Mouse (Mus musculus): Measurements from ENCODE around the gene Dlgap1. TPM values are rescaled to one million over a fixed set of nuclear protein-coding genes. Genes with fewer than 3 reads are reported as not detected.

Dlgap1 gene
- polyA plus RNA-seq, 1 experiment from 2014 or later, result 0.52 TPM

- Histone ChIP-seq H3K4me3 (no peak overlapping the region), H3K27me3 (replicated peaks) (no peaks in the 10 kb centered on the region), H3K9ac (no peak overlapping the region), H3K4me2 (no peak overlapping the region), H3K36me3 (no peaks in the 10 kb centered on the region), H3K9me3 (replicated peaks) (no peaks in the 10 kb centered on the region), H3K27ac (ENCODE audit: poor library complexity, severe bottlenecking) (no peak overlapping the region), H3K4me1 (replicated peaks) (no peaks in the 10 kb centered on the region)
- WGBS, result 61% methylated on average over 7 of the region's 7 CpGs
- ATAC-seq (ENCODE audit: insufficient number of reproducible peaks, low FRiP score), result no peak
Observed at GRCm38 (mm10) chr17:70016511-70016910, 47.6 kb downstream of the Dlgap1 start.

GRCm38 (mm10) chr17:70020376-70020775, 51.5 kb downstream of the Dlgap1 start:
- WGBS, result 65% methylated on average over 4 of the region's 4 CpGs
- Histone ChIP-seq H3K4me1 (replicated peaks) (no peaks in the 10 kb centered on the region), H3K27ac (ENCODE audit: poor library complexity, severe bottlenecking) (no peak overlapping the region), H3K9me3 (replicated peaks) (no peaks in the 10 kb centered on the region), H3K36me3 (no peaks in the 10 kb centered on the region), H3K4me3 (no peak overlapping the region), H3K4me2 (no peak overlapping the region), H3K9ac (no peak overlapping the region), H3K27me3 (replicated peaks) (no peaks in the 10 kb centered on the region)
- ATAC-seq (ENCODE audit: insufficient number of reproducible peaks, low FRiP score), result no peak

GRCm38 (mm10) chr17:70022618-70023017, 53.7 kb downstream of the Dlgap1 start:
- H3K9ac ChIP-seq, result no peak overlapping the region
- ATAC-seq (ENCODE audit: insufficient number of reproducible peaks, low FRiP score), result no peak
- H3K4me2 ChIP-seq, result no peak overlapping the region
- no peaks in the 10 kb centered on the region for H3K9me3 ChIP-seq (replicated peaks)
- H3K27ac ChIP-seq (ENCODE audit: poor library complexity, severe bottlenecking), result no peak overlapping the region
- no peaks in the 10 kb centered on the region for H3K27me3 ChIP-seq (replicated peaks)
- H3K36me3 ChIP-seq, result no peaks in the 10 kb centered on the region
- WGBS, result 72% methylated on average over 2 of the region's 2 CpGs
- H3K4me3 ChIP-seq, result no peak overlapping the region
- H3K4me1 ChIP-seq (replicated peaks), result no peaks in the 10 kb centered on the region

GRCm38 (mm10) chr17:70034862-70035261, 66.0 kb downstream of the Dlgap1 start:
- no peaks in the 10 kb centered on the region for H3K27me3 ChIP-seq (replicated peaks)
- no peak overlapping the region for H3K4me3 ChIP-seq
- no peak overlapping the region for H3K27ac ChIP-seq (ENCODE audit: poor library complexity, severe bottlenecking)
- no peaks in the 10 kb centered on the region for H3K9me3 ChIP-seq (replicated peaks)
- H3K36me3 ChIP-seq, result no peaks in the 10 kb centered on the region
- no peak overlapping the region for H3K9ac ChIP-seq
- H3K4me1 ChIP-seq (replicated peaks), result no peaks in the 10 kb centered on the region
- no peak for ATAC-seq (ENCODE audit: insufficient number of reproducible peaks, low FRiP score)
- 52% methylated on average over 2 of the region's 2 CpGs for WGBS
- H3K4me2 ChIP-seq, result no peak overlapping the region

- Histone ChIP-seq H3K4me1 (replicated peaks) (no peaks in the 10 kb centered on the region), H3K36me3 (no peaks in the 10 kb centered on the region), H3K9me3 (replicated peaks) (no peaks in the 10 kb centered on the region), H3K27me3 (replicated peaks) (no peaks in the 10 kb centered on the region), H3K9ac (no peak overlapping the region), H3K4me2 (no peak overlapping the region), H3K27ac (ENCODE audit: poor library complexity, severe bottlenecking) (no peak overlapping the region), H3K4me3 (no peak overlapping the region)
- no peak for ATAC-seq (ENCODE audit: insufficient number of reproducible peaks, low FRiP score)
- WGBS, result 65% methylated on average over 7 of the region's 7 CpGs
Observed at GRCm38 (mm10) chr17:70040751-70041430, 72.0 kb downstream of the Dlgap1 start.

GRCm38 (mm10) chr17:70068281-70068680, 99.4 kb downstream of the Dlgap1 start:
- no peak overlapping the region for H3K4me3 ChIP-seq
- no peaks in the 10 kb centered on the region for H3K36me3 ChIP-seq
- no peaks in the 10 kb centered on the region for H3K4me1 ChIP-seq (replicated peaks)
- 60% methylated on average over 6 of the region's 6 CpGs for WGBS
- ATAC-seq (ENCODE audit: insufficient number of reproducible peaks, low FRiP score), result no peak
- no peak overlapping the region for H3K4me2 ChIP-seq
- H3K27ac ChIP-seq (ENCODE audit: poor library complexity, severe bottlenecking), result no peak overlapping the region
- no peaks in the 10 kb centered on the region for H3K27me3 ChIP-seq (replicated peaks)
- H3K9ac ChIP-seq, result no peak overlapping the region
- no peaks in the 10 kb centered on the region for H3K9me3 ChIP-seq (replicated peaks)

- no peak overlapping the region for H3K4me2 ChIP-seq
- H3K9me3 ChIP-seq (replicated peaks), result no peaks in the 10 kb centered on the region
- 76% methylated on average over 2 of the region's 2 CpGs for WGBS
- H3K36me3 ChIP-seq, result no peaks in the 10 kb centered on the region
- no peak for ATAC-seq (ENCODE audit: insufficient number of reproducible peaks, low FRiP score)
- H3K27me3 ChIP-seq (replicated peaks), result no peaks in the 10 kb centered on the region
- H3K4me1 ChIP-seq (replicated peaks), result no peaks in the 10 kb centered on the region
- H3K9ac ChIP-seq, result no peak overlapping the region
- H3K4me3 ChIP-seq, result no peak overlapping the region
- H3K27ac ChIP-seq (ENCODE audit: poor library complexity, severe bottlenecking), result no peak overlapping the region
Observed at GRCm38 (mm10) chr17:70072066-70072465, 103.2 kb downstream of the Dlgap1 start.

- no peaks in the 10 kb centered on the region for H3K27me3 ChIP-seq (replicated peaks)
- H3K4me2 ChIP-seq, result no peak overlapping the region
- no peak overlapping the region for H3K27ac ChIP-seq (ENCODE audit: poor library complexity, severe bottlenecking)
- no peaks in the 10 kb centered on the region for H3K4me1 ChIP-seq (replicated peaks)
- H3K9me3 ChIP-seq (replicated peaks), result no peaks in the 10 kb centered on the region
- no peaks in the 10 kb centered on the region for H3K36me3 ChIP-seq
- no peak overlapping the region for H3K4me3 ChIP-seq
- WGBS, result 85% methylated on average over 4 of the region's 4 CpGs
- ATAC-seq (ENCODE audit: insufficient number of reproducible peaks, low FRiP score), result no peak
- no peak overlapping the region for H3K9ac ChIP-seq
Observed at GRCm38 (mm10) chr17:70088220-70088619, 119.3 kb downstream of the Dlgap1 start.

- no peak overlapping the region for H3K4me2 ChIP-seq
- H3K36me3 ChIP-seq, result no peaks in the 10 kb centered on the region
- no peak overlapping the region for H3K27ac ChIP-seq (ENCODE audit: poor library complexity, severe bottlenecking)
- no peaks in the 10 kb centered on the region for H3K27me3 ChIP-seq (replicated peaks)
- no peak for ATAC-seq (ENCODE audit: insufficient number of reproducible peaks, low FRiP score)
- 71% methylated on average over 2 of the region's 2 CpGs for WGBS
- no peaks in the 10 kb centered on the region for H3K4me1 ChIP-seq (replicated peaks)
- H3K4me3 ChIP-seq, result no peak overlapping the region
- no peak overlapping the region for H3K9ac ChIP-seq
- H3K9me3 ChIP-seq (replicated peaks), result no peaks in the 10 kb centered on the region
Observed at GRCm38 (mm10) chr17:70090737-70091136, 121.9 kb downstream of the Dlgap1 start.

- WGBS, result 82% methylated on average over 2 of the region's 2 CpGs
- Histone ChIP-seq H3K9me3 (replicated peaks) (no peaks in the 10 kb centered on the region), H3K36me3 (no peaks in the 10 kb centered on the region), H3K9ac (no peak overlapping the region), H3K4me3 (no peak overlapping the region), H3K4me1 (replicated peaks) (no peaks in the 10 kb centered on the region), H3K27me3 (replicated peaks) (no peaks in the 10 kb centered on the region), H3K4me2 (no peak overlapping the region), H3K27ac (ENCODE audit: poor library complexity, severe bottlenecking) (no peak overlapping the region)
- ATAC-seq (ENCODE audit: insufficient number of reproducible peaks, low FRiP score), result no peak
Observed at GRCm38 (mm10) chr17:70129151-70129550, 160.3 kb downstream of the Dlgap1 start.

- Histone ChIP-seq H3K27ac (ENCODE audit: poor library complexity, severe bottlenecking) (no peak overlapping the region), H3K4me1 (replicated peaks) (no peaks in the 10 kb centered on the region), H3K4me3 (no peak overlapping the region), H3K36me3 (no peaks in the 10 kb centered on the region), H3K4me2 (no peak overlapping the region), H3K9ac (no peak overlapping the region), H3K27me3 (replicated peaks) (no peaks in the 10 kb centered on the region), H3K9me3 (replicated peaks) (no peaks in the 10 kb centered on the region)
- ATAC-seq (ENCODE audit: insufficient number of reproducible peaks, low FRiP score), result no peak
- 74% methylated on average over 2 of the region's 2 CpGs for WGBS
Observed at GRCm38 (mm10) chr17:70169831-70170230, 201.0 kb downstream of the Dlgap1 start.

- Histone ChIP-seq H3K36me3 (no peaks in the 10 kb centered on the region), H3K9ac (no peak overlapping the region), H3K27me3 (replicated peaks) (no peaks in the 10 kb centered on the region), H3K9me3 (replicated peaks) (no peaks in the 10 kb centered on the region), H3K4me2 (no peak overlapping the region), H3K4me3 (no peak overlapping the region), H3K4me1 (replicated peaks) (no peaks in the 10 kb centered on the region), H3K27ac (ENCODE audit: poor library complexity, severe bottlenecking) (no peak overlapping the region)
- ATAC-seq (ENCODE audit: insufficient number of reproducible peaks, low FRiP score), result no peak
- 76% methylated on average over 9 of the region's 9 CpGs for WGBS
Observed at GRCm38 (mm10) chr17:70172500-70173036, 203.7 kb downstream of the Dlgap1 start.

All from heart, embryonic 12.5 days (tissue).